Mouse (Mus musculus) c-Kit-negative CD71-positive TER-119-positive erythroid progenitor cells, embryonic 14.5 days (primary cell): ENCODE measurements around the gene Txnrd2.

Experiments used
- DNase-seq: peaks from one replicate; pipeline ENCODE4 v3.0.0-alpha.2; 2013; ENCODE audit warnings: low read depth, low spot score

Gene Txnrd2

GRCm38 (mm10) chr16:18393595-18393994 is 32.6 kb upstream of the Txnrd2 start:
- DNase-seq: no peak

- no peak for DNase-seq
Measured at GRCm38 (mm10) chr16:18394056-18394455, 32.1 kb upstream of the Txnrd2 start.

GRCm38 (mm10) chr16:18394777-18395619 is 31.2 kb upstream of the Txnrd2 start:
- DNase-seq: no peak

- DNase-seq: no peak
Measured at GRCm38 (mm10) chr16:18395620-18396036, 30.6 kb upstream of the Txnrd2 start.

GRCm38 (mm10) chr16:18396201-18396600 is 30.0 kb upstream of the Txnrd2 start:
- DNase-seq: no peak

GRCm38 (mm10) chr16:18396791-18397621 is 29.2 kb upstream of the Txnrd2 start:
- DNase-seq: no peak

GRCm38 (mm10) chr16:18400028-18400427 is 26.2 kb upstream of the Txnrd2 start:
- no peak for DNase-seq

- no peak for DNase-seq
Measured at GRCm38 (mm10) chr16:18400472-18401216, 25.5 kb upstream of the Txnrd2 start.

GRCm38 (mm10) chr16:18403285-18403684 is 22.9 kb upstream of the Txnrd2 start:
- DNase-seq: no peak

GRCm38 (mm10) chr16:18405091-18405854 is 20.9 kb upstream of the Txnrd2 start:
- no peak for DNase-seq

- no peak for DNase-seq
Measured at GRCm38 (mm10) chr16:18405876-18406275, 20.3 kb upstream of the Txnrd2 start.

GRCm38 (mm10) chr16:18406293-18406692 is 19.9 kb upstream of the Txnrd2 start:
- no peak for DNase-seq

GRCm38 (mm10) chr16:18407912-18408311 is 18.3 kb upstream of the Txnrd2 start:
- no peak for DNase-seq

GRCm38 (mm10) chr16:18409776-18410175 is 16.4 kb upstream of the Txnrd2 start:
- DNase-seq: no peak

GRCm38 (mm10) chr16:18410418-18410817 is 15.8 kb upstream of the Txnrd2 start:
- DNase-seq: no peak

- DNase-seq: no peak
Measured at GRCm38 (mm10) chr16:18411026-18411649, 15.0 kb upstream of the Txnrd2 start.

GRCm38 (mm10) chr16:18411802-18412476 is 14.2 kb upstream of the Txnrd2 start:
- DNase-seq: no peak

GRCm38 (mm10) chr16:18413032-18413816 is 13.0 kb upstream of the Txnrd2 start:
- DNase-seq: no peak

GRCm38 (mm10) chr16:18416094-18416761 is 10.0 kb upstream of the Txnrd2 start:
- no peak for DNase-seq
